Mouse (Mus musculus) CH12.LX (cell line): ENCODE data around the gene Cryba1. TPM values are rescaled to one million over a fixed set of nuclear protein-coding genes. Genes with fewer than 3 reads are reported as not detected.

Source experiments
- DNase-seq: peaks from one replicate; pipeline ENCODE4 v3.0.0-alpha.2; 2013; ENCODE audit errors: extremely low read depth
- H3K27ac ChIP-seq: 2 replicates; pipeline ENCODE4 v1.5.1; 2012; ENCODE audit warnings: low read depth, mild to moderate bottlenecking, control low read depth, moderate library complexity; ENCODE audit not compliant: insufficient read depth
- H3K27me3 ChIP-seq: replicated peaks from 2 replicates; pipeline ENCODE3; 2012; ENCODE audit warnings: inconsistent platforms
- H3K36me3 ChIP-seq, 2 experiments: replicated peaks in 1 of 2; 2 replicates each; pipeline versions ENCODE3 to v1.6.1; 2012; ENCODE audit warnings: inconsistent platforms in 1 of 2, low read length in 1 of 2, mild to moderate bottlenecking in 1 of 2, mixed read lengths in 1 of 2, moderate library complexity in 1 of 2; ENCODE audit not compliant: control insufficient read depth in 1 of 2, insufficient read depth in 1 of 2
- H3K4me1 ChIP-seq, 2 experiments: 2 replicates each; pipeline ENCODE4 v1.6.1; 2012; ENCODE audit warnings: inconsistent platforms in 1 of 2, moderate library complexity in 1 of 2; ENCODE audit not compliant: insufficient read depth in 2 of 2, control insufficient read depth in 1 of 2
- H3K4me2 ChIP-seq: 2 replicates; pipeline ENCODE4 v1.6.1; 2012; ENCODE audit warnings: low read depth, mild to moderate bottlenecking, control low read depth; ENCODE audit not compliant: poor library complexity, insufficient read depth, severe bottlenecking
- H3K4me3 ChIP-seq, 3 experiments: fragments of 150-350 bp in 1 of 3; sonication (generic) in 1 of 3; replicated peaks in 1 of 3; 2 replicates each; pipeline versions ENCODE3 to v1.5.1; 2011 to 2012; ENCODE audit warnings: low read depth in 2 of 3, low read length in 2 of 3, mild to moderate bottlenecking in 2 of 3, moderate library complexity in 2 of 3, control low read depth in 1 of 3, improper control_type of control experiment in 1 of 3, inconsistent platforms in 1 of 3, mixed read lengths in 1 of 3; ENCODE audit not compliant: poor library complexity in 1 of 3
- H3K79me2 ChIP-seq: replicated peaks from 2 replicates; pipeline ENCODE4 v1.6.1; 2012; ENCODE audit warnings: mild to moderate bottlenecking, moderate library complexity; ENCODE audit not compliant: control insufficient read depth, poor library complexity, insufficient read depth, severe bottlenecking; ENCODE audit errors: extremely low read depth
- H3K9ac ChIP-seq: 2 replicates; pipeline ENCODE4 v1.6.1; 2012; ENCODE audit warnings: low read depth, mild to moderate bottlenecking, control low read depth, moderate library complexity; ENCODE audit not compliant: insufficient read depth
- H3K9me3 ChIP-seq: replicated peaks from 2 replicates; pipeline ENCODE3; 2012; ENCODE audit warnings: low read length, inconsistent platforms, mixed read lengths
- BHLHE40 ChIP-seq: IDR thresholded peaks from 2 replicates; pipeline ENCODE4 v1.6.1; 2011; ENCODE audit warnings: mild to moderate bottlenecking, low read depth, low read length, improper control_type of control experiment
- CHD1 ChIP-seq: IDR thresholded peaks from 2 replicates; pipeline ENCODE4 v1.6.1; 2012; ENCODE audit warnings: low read depth, low read length, improper control_type of control experiment, inconsistent platforms
- CTCF ChIP-seq, 2 experiments: IDR thresholded peaks in 1 of 2; conservative IDR thresholded peaks in 1 of 2; 2 replicates each; pipeline ENCODE4 v1.5.1; 2011 to 2012; ENCODE audit warnings: low read depth in 2 of 2, low read length in 2 of 2, improper control_type of control experiment in 1 of 2, inconsistent platforms in 1 of 2, mild to moderate bottlenecking in 1 of 2, moderate library complexity in 1 of 2
- EP300 ChIP-seq: IDR thresholded peaks from 2 replicates; pipeline ENCODE4 v1.6.1; 2011; ENCODE audit warnings: low read length, improper control_type of control experiment
- JUN ChIP-seq: IDR thresholded peaks from 2 replicates; pipeline ENCODE4 v1.6.1; 2011; ENCODE audit warnings: low read depth, mild to moderate bottlenecking, low read length, improper control_type of control experiment, moderate library complexity; ENCODE audit not compliant: insufficient read depth
- JUND ChIP-seq: conservative IDR thresholded peaks from 2 replicates; pipeline ENCODE4 v1.6.1; 2011; ENCODE audit warnings: low read depth, low read length, improper control_type of control experiment
- MAX ChIP-seq: IDR thresholded peaks from 2 replicates; pipeline ENCODE4 v1.6.1; 2011; ENCODE audit warnings: low read length, improper control_type of control experiment
- MAZ ChIP-seq: IDR thresholded peaks from 2 replicates; pipeline ENCODE4 v1.6.1; 2012; ENCODE audit warnings: low read depth, mild to moderate bottlenecking, inconsistent platforms, low read length, improper control_type of control experiment, moderate library complexity
- MXI1 ChIP-seq: IDR thresholded peaks from 2 replicates; pipeline ENCODE4 v1.6.1; 2011; ENCODE audit warnings: mild to moderate bottlenecking, low read depth, low read length, improper control_type of control experiment
- MYC ChIP-seq: IDR thresholded peaks from 2 replicates; pipeline ENCODE4 v1.6.1; 2011; ENCODE audit warnings: low read depth, mild to moderate bottlenecking, improper control_type of control experiment, low read length
- NELFE ChIP-seq: IDR thresholded peaks from 2 replicates; pipeline ENCODE4 v1.6.1; 2011; ENCODE audit warnings: low read depth, low read length, improper control_type of control experiment
- PAX5 ChIP-seq: IDR thresholded peaks from 2 replicates; pipeline ENCODE4 v1.6.1; 2012; ENCODE audit warnings: low read length, inconsistent platforms, mixed read lengths
- POLR2A ChIP-seq: IDR thresholded peaks from 2 replicates; pipeline ENCODE4 v1.6.1; 2011; ENCODE audit warnings: low read depth, mild to moderate bottlenecking, improper control_type of control experiment, low read length
- POLR2AphosphoS2 ChIP-seq: IDR thresholded peaks from 2 replicates; pipeline ENCODE4 v1.6.1; 2011; ENCODE audit warnings: low read depth, low read length, improper control_type of control experiment
- RAD21 ChIP-seq: IDR thresholded peaks from 2 replicates; pipeline ENCODE4 v1.6.1; 2011; ENCODE audit warnings: low read depth, mild to moderate bottlenecking, low read length, improper control_type of control experiment, moderate library complexity
- SMC3 ChIP-seq: IDR thresholded peaks from 2 replicates; pipeline ENCODE4 v1.6.1; 2011; ENCODE audit warnings: low read depth, low read length, improper control_type of control experiment
- TBP ChIP-seq: conservative IDR thresholded peaks from 2 replicates; pipeline ENCODE4 v1.6.1; 2011; ENCODE audit warnings: low read depth, low read length, improper control_type of control experiment
- ZMIZ1 ChIP-seq: IDR thresholded peaks from 2 replicates; pipeline ENCODE4 v1.6.1; 2012; ENCODE audit warnings: low read depth, mild to moderate bottlenecking, inconsistent platforms, low read length, improper control_type of control experiment
- dilution Hi-C: fragments of 300-500 bp; cut with MboI; formaldehyde crosslinking; loops from 2 replicates; pipeline ENCODE4 v1.14.3; 2020; ENCODE audit warnings: low sequenced_read_pairs; ENCODE audit not compliant: extremely low pct_unique_long_range_greater_than_20kb, extremely low pct_ligation_motif_present
- in situ Hi-C: fragments of 300-500 bp; cut with MboI; formaldehyde crosslinking; loops from 3 replicates; pipeline ENCODE4 v1.14.3; 2019; ENCODE audit warnings: low sequenced_read_pairs, low pct_ligation_motif_present, low pct_unique_long_range_greater_than_20kb, mixed read lengths
- polyA plus RNA-seq: library from polyadenylated mRNA; unstranded; fragments of >175 nt; gene quantifications from 2 replicates; pipeline ENCODE4 v1.2.1, GENCODE M21; 2012; ENCODE audit warnings: low read depth; ENCODE audit not compliant: insufficient read length
- total RNA-seq, 2 experiments: library from RNA; depleted of rRNA; stranded (reverse); fragments of 300-350 nt in 1 of 2; fragments of >200 nt in 1 of 2; gene quantifications; 2 replicates each; pipeline ENCODE4 v1.2.3; 2012 to 2014

Cryba1 gene
- total and polyA plus RNA-seq, 3 experiments = not detected

DNA sequence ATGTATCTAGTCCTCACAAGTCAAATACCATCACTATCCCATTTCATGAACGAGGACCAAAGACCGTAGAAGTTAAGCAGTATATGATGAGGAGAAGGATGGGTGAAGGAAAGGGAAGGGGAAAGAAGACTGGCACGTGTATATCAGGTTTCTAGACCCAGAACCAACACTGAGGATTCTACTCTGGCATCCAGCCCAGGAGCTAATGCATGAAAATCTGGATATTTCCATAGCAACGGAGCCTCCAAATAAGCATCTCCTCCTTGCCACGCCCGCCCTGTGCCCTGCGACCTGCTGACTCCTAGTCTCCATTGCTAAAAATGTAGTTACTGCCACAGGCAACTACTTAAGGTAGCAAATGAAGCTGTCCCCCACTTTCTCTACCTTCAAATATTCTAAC is 317 bp downstream of the Cryba1 start:
- no peaks in the 10 kb centered on the region for H3K27me3 ChIP-seq
- H3K9ac ChIP-seq = no peak overlapping the region
- dilution Hi-C loops = no loop called here
- in situ Hi-C loops = no loop called here
- H3K4me2 ChIP-seq = no peak overlapping the region
- H3K79me2 ChIP-seq = no peaks in the 10 kb centered on the region; the same call in 1 of the 2 replicates
- TF ChIP-seq TBP = no peak
- TF ChIP-seq MAZ = no peak
- TF ChIP-seq EP300 = no peak
- no peak for TF ChIP-seq ZMIZ1
- TF ChIP-seq MXI1 = no peak
- no peak for TF ChIP-seq MAX
- no peak for TF ChIP-seq JUND
- no peak for TF ChIP-seq RAD21
- TF ChIP-seq NELFE = no peak
- no peak for TF ChIP-seq MYC
- no peak for TF ChIP-seq SMC3
- no peak for TF ChIP-seq CHD1
- TF ChIP-seq BHLHE40 = no peak
- no peak for TF ChIP-seq JUN
- no peak for TF ChIP-seq POLR2A
- TF ChIP-seq PAX5 = no peak
- no peaks in the 10 kb centered on the region for H3K4me1 ChIP-seq
- no peak for DNase-seq
- H3K9me3 ChIP-seq = no peaks in the 10 kb centered on the region
- H3K4me3 ChIP-seq = no peak overlapping the region
- peaks cover 0 to 6% of the 10 kb centered on the region in 2 experiments for H3K36me3 ChIP-seq
- no peak overlapping the region for H3K27ac ChIP-seq

DNA sequence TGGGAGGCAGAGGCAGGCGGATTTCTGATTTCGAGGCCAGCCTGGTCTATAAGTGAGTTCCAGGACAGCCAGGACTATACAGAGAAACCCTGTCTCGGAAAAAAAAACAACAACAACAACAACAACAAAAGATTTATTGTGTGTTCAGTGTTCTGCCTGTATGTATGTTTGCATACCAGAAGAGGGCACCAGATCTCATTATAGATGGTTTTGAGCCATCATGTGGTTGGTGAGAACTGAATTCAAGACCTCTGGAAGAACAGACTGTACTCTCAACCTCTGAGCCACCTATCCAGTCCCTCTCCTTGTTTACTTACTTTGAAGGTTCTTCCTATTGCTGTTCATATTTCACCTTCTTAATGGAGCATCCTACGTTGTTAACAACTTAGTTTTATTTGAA is 3.7 kb downstream of the Cryba1 start:
- Histone ChIP-seq H3K79me2 (no peaks in the 10 kb centered on the region; the same call in 1 of the 2 replicates), H3K9me3 (no peaks in the 10 kb centered on the region), H3K9ac (no peak overlapping the region), H3K27ac (no peak overlapping the region), H3K27me3 (no peaks in the 10 kb centered on the region), H3K36me3 (peaks cover 4 to 31% of the 10 kb centered on the region in 2 experiments), H3K4me2 (no peak overlapping the region), H3K4me3 (no peak overlapping the region), H3K4me1 (no peaks in the 10 kb centered on the region)
- in situ Hi-C loops = no loop called here
- dilution Hi-C loops = no loop called here
- TF ChIP-seq SMC3 (peak; percentile 47), POLR2AphosphoS2 (no peak; the same call in 1 of the 2 replicates), CTCF (conservative IDR thresholded peaks at IDR 0.05 in 1 of 2, IDR thresholded peaks at IDR 0.05 in 1 of 2; ENCODE audit: low read depth in 2 of 2, low read length in 2 of 2) (peak; percentile 27 to 54; a peak in 2 of 4 replicates)
- no peak for DNase-seq
